Mouse (Mus musculus) left cerebral cortex, postnatal 4 days (tissue): ENCODE measurements around the gene Trak1. TPM values are rescaled to one million over a fixed set of nuclear protein-coding genes. Genes with fewer than 3 reads are reported as not detected.
"Not testable (repeated sequence)": the region's sequence is repeated elsewhere in the genome, so short reads cannot be mapped to it uniquely, and the experiment has no call there.

Source experiments
- DNase-seq: peaks from one replicate; pipeline ENCODE4 v3.0.0-alpha.2; 2022
- intact Hi-C: fragments of 180-260 bp; cut with DNase I; formaldehyde crosslinking; loops from one replicate; pipeline ENCODE4 v1.15.1; 2025
- total RNA-seq, 2 experiments: library from RNA; stranded (reverse); gene quantifications; 2 replicates each; pipeline ENCODE4 v1.2.3; 2021

Trak1 gene
- total RNA-seq, 2 experiments from 2014 or later = 208 to 215 TPM

DNA sequence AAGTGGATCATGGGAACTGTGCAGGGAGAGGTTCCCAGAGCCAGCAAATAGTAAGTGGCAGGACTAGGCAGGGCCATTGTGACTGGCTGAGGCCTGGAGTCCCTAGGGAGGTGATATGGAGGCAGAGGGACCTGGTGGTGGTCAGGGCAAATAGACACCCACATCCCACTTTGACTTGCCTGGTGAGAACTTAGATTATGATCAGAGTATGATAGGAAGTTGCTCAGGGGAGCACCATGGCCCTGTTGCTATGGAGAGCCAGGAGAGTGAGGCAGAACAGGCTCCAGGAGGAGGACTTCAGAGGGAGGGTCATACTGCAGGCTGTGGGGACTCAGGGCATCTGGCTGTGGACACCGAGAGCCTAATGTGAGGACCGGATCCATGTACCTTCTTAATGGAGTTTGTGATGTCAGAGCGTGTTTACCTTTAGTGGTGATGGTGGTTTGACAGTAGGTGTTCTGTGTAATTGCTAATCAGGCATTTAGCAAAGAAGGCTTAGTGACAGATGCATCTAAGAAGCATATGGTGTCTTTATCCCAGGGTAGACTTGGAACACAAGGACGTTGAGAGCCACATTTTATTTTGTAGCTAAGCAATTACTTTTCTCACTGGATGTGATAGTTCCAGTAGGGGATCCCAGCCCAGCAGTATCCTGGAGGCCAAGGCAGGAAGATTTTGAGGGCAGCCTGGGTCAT is 18.7 kb downstream of the Trak1 start:
- no peak for DNase-seq
- intact Hi-C loops = no loop called here

DNA sequence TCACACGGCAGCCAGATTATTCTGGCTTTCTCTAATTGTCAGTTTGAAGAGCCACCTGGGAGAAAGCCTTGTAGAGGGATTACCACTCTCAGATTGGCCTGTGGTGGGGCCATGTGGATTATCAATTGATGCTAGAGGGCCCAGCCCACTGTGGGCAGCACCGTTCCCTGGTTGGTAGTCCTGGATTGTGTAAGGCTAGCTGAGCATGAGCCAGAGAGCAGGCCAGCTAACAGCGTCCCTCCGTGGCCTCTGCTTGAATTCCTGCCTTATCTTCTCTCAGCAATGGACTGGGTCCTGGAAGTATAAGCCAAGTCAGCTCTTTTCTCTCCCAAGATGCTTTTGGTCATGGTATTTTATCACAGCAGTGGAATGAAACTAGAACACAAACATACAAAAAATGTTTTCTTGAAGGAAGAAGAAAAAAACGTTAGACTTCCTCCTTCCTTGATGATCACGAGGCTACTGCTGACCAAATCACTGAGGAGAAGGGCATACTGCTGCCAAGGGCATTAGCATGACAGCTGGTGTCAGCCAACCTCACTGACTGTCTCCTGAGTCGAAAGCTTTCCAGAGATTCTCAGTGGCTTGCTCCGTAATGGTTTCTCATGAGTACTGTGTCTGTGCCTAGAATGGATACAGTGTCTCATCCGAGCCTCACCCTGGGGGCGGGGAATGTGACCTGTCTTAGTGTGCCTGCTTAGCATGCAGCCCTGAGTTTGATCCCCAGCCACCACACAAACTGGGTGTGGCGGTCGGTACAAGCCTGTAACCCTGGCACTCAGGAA is 19.5 kb downstream of the Trak1 start:
- peak; percentile 66 for DNase-seq
- intact Hi-C loops = no loop called here

GRCm38 (mm10) chr9:121319323-121319966 is 22.1 kb downstream of the Trak1 start:
- no peak for DNase-seq
- intact Hi-C loops = no loop called here

DNA sequence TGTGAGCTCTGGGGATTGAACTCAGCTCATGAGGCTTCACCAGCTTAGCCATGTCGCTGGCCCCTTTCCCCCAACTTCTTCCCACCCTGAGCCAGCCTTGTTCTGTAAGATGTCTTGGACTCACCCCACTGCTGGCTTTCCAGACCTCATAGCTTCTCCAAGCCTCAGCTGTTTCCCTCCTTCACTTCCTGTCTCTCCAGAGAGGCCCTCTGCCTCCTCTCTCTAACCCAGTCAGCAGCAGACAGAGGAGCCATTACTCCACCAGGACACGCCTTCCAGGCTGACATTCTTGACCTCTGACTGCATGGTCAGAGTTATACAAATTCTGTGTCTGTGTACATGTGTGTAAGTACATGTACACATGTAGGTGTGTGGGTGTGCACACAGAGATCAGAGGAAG is 23.1 kb downstream of the Trak1 start:
- no peak for DNase-seq
- intact Hi-C loops = no loop called here

DNA sequence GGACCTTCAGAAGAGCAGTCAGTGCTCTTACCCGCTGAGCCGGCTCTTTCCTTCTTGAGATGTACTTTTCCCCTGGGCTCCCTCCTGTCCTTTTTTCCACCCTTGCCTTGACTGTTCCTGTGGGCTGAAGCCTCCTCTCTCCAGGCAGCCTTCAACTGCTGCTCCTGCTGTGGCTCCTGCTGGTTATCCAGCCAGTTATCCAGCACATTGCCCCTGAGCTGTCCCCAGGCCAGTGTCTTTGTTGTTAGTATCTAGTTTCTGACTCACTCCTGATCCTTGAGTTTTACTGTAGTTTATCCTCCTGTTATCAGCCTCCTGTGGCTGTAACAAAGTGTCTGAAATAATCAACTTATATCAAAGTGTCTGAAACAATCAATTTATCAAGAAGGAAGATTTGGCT is 23.8 kb downstream of the Trak1 start:
- no peak for DNase-seq
- intact Hi-C loops = no loop called here

DNA sequence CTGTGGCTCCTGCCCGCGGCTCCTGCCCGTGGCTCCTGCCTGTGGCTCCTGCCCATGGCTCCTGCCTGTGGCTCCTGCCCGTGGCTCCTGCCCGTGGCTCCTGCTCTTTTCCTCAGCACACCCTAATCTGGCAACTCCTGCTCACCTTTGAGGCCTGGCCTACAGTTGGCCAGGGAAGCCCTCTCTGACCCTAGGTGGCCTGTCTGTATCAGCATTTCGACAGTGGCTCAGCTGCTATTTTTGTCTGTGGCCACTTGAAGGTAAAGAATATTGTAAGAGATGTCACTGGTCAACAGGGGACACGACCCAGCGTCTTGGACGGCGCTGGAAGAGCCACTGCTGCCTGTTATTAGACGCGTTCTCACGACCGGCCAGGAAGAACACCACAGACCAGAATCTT is 24.7 kb downstream of the Trak1 start:
- intact Hi-C loops = no loop called here
- no peak for DNase-seq

GRCm38 (mm10) chr9:121328342-121328741 is 31.0 kb downstream of the Trak1 start:
- DNase-seq = not testable (repeated sequence)

DNA sequence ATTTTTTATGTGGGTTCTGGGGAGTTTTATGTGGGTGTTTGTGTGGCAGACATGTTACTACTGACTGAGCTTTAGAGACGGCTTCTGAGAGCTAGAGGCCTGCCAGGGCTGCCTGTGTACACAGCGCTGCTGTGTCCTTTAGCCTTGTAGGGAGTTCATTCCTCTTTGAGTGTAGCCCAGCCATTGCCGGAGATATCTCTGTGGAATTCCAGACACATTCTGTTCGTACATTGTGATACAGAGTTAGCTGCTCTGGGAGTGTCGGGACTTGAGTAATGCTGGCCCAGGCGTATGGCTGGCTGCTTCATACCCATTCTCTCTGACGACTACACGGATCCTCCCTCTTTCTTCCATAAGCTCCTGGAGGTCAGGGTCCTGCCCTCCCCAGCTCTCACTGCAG is 31.9 kb downstream of the Trak1 start:
- no peak for DNase-seq
- intact Hi-C loops = no loop called here

More at GRCm38 (mm10) chr9:121328342-121328741, 31.0 kb downstream of the Trak1 start:
- intact Hi-C loops = not testable (repeated sequence)

DNA sequence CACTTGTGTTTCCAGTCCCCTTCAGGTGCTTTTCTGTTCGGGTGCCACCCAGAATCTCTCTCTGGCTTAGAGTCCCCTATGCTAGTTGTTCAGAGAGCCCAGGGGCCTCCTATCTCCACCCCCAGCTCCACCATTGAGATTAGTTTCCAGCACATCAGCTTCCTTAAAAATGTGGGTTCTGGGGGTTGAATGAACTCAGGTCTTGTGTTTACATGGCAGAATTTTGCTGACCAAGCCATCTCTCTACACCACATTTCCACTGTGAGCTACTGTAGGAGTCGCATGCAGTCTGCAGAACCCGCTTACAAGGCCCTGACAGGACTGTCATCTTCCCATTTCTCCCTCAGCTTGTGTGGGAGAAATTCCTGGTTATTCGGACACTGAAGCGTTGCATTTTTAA is 32.8 kb downstream of the Trak1 start:
- no peak for DNase-seq
- intact Hi-C loops = no loop called here

GRCm38 (mm10) chr9:121331438-121331837 is 34.1 kb downstream of the Trak1 start:
- no peak for DNase-seq
- intact Hi-C loops = no loop called here

DNA sequence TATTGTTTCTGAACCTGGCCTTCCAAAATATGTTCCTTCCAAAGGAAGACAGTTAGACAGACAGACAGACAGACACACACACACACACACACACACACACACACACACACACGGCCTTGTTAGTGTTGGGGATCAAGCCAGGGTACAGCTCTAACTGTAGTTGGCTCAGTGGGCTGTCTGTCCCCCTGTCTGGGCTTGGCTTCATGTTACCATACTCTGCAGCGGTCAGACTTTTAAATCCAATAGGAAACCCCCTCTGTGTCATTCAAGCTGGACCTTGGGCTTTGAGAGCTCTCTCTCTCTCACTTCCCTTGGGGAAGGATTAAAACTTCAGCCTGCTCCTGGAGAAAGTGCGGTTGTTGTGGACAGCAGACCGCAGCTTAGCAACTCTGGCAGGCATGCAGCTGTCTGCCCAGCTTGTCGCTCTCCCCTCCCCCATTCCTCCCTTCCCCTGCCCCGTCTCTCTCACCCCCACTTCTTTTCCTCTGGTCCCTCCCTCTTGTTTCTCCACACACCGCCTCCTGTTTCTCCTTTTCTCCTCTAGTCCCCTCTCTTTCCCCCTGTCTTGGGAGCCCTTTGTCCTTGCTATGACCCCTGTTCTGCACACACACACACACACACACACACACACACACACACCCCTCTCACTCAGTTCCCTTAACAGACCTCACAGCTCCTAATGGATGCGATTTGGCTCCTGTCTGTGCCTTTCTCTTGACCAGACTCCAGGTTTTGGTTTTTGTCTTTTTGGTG is 34.8 kb downstream of the Trak1 start:
- peak; percentile 82 for DNase-seq

DNA sequence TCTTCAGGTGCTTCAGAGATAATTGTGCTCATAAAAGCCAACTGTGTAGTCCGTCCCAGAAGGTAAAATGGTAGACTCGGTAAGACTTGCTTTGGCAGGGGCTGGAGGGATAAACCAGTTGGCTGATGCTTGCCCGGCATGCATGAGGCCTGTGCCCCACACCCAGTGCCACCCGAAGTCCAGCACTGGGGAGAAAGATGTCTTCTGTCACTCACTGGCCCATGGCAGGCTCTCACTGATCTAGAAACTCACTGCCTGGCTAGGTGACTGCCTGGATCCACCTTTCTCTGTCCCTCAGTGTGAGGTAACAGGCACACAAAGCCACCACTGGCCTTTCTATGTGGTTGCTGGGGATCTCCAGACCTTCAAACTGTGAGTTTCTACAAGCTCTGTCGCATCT is 36.3 kb downstream of the Trak1 start:
- intact Hi-C loops = no loop called here
- DNase-seq = no peak

More for the DNA sequence above, 34.8 kb downstream of the Trak1 start:
- intact Hi-C loops = no loop called here

DNA sequence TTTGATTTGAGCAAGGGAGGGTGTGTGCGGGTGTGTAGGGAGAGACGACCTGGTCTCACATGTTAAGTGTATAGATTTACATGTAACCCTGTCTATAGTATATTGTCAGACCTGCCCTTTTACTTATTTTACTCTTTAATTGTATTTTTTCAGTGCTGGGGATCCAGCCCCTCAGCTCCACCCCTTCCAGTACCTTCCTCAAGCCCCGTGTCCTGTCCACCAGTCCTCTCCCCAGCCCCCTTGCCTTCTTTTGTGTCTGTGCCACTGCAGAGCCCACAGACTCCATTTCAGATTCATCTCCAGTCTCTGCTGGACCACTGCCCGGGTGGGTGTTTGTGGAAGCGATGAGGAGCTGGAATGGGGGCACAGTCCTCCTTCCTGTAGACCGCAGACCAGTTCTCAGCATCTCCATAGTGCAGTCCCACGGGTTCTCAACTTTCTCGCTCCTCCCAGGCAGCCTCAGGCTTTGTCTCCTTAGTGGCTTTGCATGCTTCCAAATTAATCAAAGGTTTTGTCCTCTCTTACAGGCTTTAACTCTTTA is 37.1 kb downstream of the Trak1 start:
- peak; percentile 83 for DNase-seq
- intact Hi-C loops = no loop called here

DNA sequence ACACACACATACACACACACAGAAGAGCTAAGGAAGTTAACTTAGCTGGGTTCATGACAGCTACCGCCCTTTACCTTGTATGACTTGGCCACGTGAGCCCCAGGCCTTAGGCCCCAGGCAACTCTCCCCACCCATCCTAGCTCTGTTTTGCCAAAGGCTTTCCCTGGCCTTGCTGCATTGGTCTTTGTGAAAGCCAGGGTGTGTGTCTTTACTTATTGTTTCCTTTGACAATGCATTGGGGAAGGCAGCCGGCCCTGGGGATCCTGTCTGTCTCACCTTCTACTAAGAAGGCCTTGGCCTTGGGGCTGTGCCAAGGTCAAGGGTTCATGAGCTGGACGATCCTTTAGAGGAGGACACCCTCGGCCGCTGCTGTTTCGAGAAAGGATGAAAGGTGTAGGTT is 38.3 kb downstream of the Trak1 start:
- intact Hi-C loops = no loop called here
- DNase-seq = no peak

DNA sequence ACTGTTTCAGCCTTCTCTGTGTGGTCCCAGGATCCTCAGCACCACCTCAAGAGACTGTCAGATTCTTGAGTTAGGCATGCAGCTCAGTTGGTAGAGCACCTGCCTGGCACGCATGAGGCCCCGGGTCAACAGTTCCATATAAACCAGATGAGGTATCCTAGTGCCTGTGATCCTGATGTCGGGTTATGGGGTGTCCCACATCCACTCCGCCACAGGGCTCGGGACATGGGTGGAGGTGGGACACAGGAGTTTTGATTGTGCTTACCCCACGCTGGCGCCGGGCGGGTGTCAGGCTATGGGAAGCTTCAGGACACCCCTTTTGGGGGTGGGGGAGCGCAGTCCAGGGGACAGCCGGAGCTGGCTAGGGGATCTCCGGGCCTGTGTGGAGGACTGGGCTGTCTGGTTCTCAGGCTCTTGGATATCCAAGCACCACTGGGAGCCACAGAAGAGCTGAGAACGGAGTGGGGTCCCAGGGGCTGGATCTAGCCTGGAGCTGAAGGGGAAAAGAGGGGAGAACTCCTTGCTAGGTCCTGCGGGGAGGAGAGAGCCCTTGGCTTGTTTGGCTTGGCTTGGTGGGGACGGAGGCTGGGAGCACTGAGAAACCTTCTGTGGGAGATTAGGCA is 39.1 kb downstream of the Trak1 start:
- intact Hi-C loops = no loop called here
- DNase-seq = no peak

DNA sequence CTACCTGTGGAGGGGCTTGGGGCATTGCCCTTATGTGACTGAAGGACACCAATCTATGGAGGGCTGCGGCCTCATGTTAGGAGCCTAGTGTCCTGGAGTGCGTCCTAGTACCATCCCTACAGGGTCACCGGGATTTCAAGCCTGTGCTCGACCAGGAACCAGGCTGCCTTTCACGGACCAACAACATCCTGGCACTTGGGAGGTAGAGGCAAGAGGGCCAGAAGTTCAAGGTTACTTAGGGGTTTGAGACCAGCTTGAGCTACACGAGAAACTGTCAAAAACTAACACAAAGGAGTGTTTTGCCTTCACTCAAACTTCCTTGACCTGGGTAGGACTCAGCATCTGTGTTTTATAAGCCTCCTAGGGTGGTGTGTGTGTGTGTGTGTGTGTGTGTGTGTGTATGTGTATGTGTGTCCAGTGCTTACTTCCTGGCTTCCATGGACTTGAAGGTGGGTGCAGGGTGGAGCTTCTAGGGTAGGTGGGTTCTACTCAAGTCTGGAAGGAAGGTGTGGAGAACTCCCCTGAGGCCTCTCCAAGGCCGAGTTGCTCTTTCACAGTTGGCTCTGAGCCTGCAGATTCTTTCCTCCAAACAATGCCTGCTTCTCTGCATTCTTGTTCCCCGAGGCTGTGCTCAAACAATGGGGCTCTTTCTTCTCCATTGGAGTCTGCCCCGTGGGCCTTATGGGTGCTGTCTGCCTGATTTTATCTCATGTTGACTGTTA is 40.1 kb downstream of the Trak1 start:
- DNase-seq = no peak
- intact Hi-C loops = no loop called here

- DNase-seq = no peak
- intact Hi-C loops = no loop called here
Observed at GRCm38 (mm10) chr9:121337938-121338289, 40.6 kb downstream of the Trak1 start.

GRCm38 (mm10) chr9:121341832-121342231 is 44.5 kb downstream of the Trak1 start:
- intact Hi-C loops = no loop called here
- DNase-seq = no peak

DNA sequence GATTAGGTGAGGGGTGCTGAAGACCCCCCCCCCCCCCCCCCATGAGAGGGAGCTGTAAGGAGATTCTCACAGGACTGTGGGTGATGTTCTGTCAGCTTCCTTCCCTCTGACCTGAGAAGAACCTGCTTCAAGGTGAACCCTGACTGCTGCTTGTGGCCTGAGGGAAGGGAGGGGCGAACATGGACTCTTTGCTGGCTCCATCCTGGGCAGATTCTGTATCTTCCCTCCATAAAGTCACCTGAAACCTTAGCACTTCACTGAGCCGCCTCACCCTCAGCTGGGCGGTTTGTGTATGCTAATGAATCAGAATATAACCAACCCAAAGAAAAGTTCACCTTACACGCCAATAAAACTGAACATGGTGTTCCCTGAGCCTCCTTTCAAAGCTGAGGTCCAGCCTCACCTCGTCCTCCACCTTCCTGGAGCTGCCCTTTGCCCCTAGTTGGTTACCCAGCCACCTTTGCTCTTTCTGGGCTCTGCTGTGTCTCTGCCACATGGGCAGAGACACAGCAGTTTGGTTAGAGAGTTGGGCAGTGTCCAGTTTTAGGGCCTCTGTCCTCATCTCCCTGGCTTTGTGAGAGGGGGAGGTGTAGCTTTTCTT is 45.3 kb downstream of the Trak1 start:
- no peak for DNase-seq
- intact Hi-C loops = no loop called here
